Mouse (Mus musculus) myocyte (in vitro differentiated cells): ENCODE measurements around the gene Exoc7.

Experiments used
- MAX ChIP-seq: IDR thresholded peaks from one replicate; pipeline ENCODE4 v1.6.1; 2011; ENCODE audit warnings: low read depth, mild to moderate bottlenecking, control low read depth
- MYOD1 ChIP-seq, 3 experiments: IDR thresholded peaks; one replicate each; pipeline ENCODE4 v1.6.1; 2011; ENCODE audit warnings: control low read depth in 2 of 3, low read depth in 2 of 3, mild to moderate bottlenecking in 2 of 3, moderate library complexity in 1 of 3; ENCODE audit not compliant: insufficient read length in 2 of 3, control insufficient read depth in 1 of 3
- POLR2A ChIP-seq: IDR thresholded peaks from one replicate; pipeline ENCODE4 v1.6.1; 2011; ENCODE audit warnings: low read depth, mild to moderate bottlenecking, control low read depth, moderate library complexity; ENCODE audit not compliant: insufficient read length
- SRF ChIP-seq: IDR thresholded peaks from one replicate; pipeline ENCODE4 v1.6.1; 2011; ENCODE audit warnings: low read depth; ENCODE audit not compliant: control insufficient read depth, insufficient read length
- TCF12 ChIP-seq: IDR thresholded peaks from one replicate; pipeline ENCODE4 v1.6.1; 2011; ENCODE audit warnings: mild to moderate bottlenecking, control low read depth; ENCODE audit not compliant: poor library complexity, insufficient read depth, severe bottlenecking
- USF1 ChIP-seq: IDR thresholded peaks from one replicate; pipeline ENCODE4 v1.6.1; 2011; ENCODE audit warnings: low read depth, mild to moderate bottlenecking, control low read depth, moderate library complexity

- TF ChIP-seq MAX (no peak), SRF (no peak), MYOD1 (IDR thresholded peaks at IDR 0.05; ENCODE audit: control insufficient read depth in 1 of 3, insufficient read length in 2 of 3, low read depth in 2 of 3) (no peak), TCF12 (no peak), POLR2A (no peak), USF1 (no peak)
Observed at GRCm38 (mm10) chr11:116247502-116248222, 59.4 kb downstream of the Exoc7 start.
